Mouse (Mus musculus): ENCODE results near the gene Kif1bp.
A peak's percentile ranks its signal among the peaks of the same experiment; 100 is the strongest.

The Kif1bp gene

GRCm38 (mm10) chr10:62555705-62556557 is 22.3 kb downstream of the Kif1bp start:
- no peak for DNase-seq

- no peak for DNase-seq
These were observed 24.6 kb downstream of the Kif1bp start for GRCm38 (mm10) chr10:62553611-62554091.

- DNase-seq: no peak
These were observed 27.4 kb downstream of the Kif1bp start for GRCm38 (mm10) chr10:62550787-62551300.

- peak; percentile 82 to 87 for DNase-seq
These were observed 28.6 kb downstream of the Kif1bp start for GRCm38 (mm10) chr10:62549523-62550166.

- DNase-seq: peak; percentile 6 to 11
These were observed 31.8 kb downstream of the Kif1bp start for GRCm38 (mm10) chr10:62546441-62546840.

GRCm38 (mm10) chr10:62545759-62546158 is 32.5 kb downstream of the Kif1bp start:
- no peak for DNase-seq

- DNase-seq: no peak
These were observed 33.9 kb downstream of the Kif1bp start for GRCm38 (mm10) chr10:62544316-62544715.

GRCm38 (mm10) chr10:62543399-62543808 is 34.9 kb downstream of the Kif1bp start:
- no peak for DNase-seq

GRCm38 (mm10) chr10:62542928-62543327 is 35.3 kb downstream of the Kif1bp start:
- DNase-seq: no peak

GRCm38 (mm10) chr10:62542507-62542906 is 35.8 kb downstream of the Kif1bp start:
- DNase-seq: no peak

- DNase-seq: no peak
These were observed 36.8 kb downstream of the Kif1bp start for GRCm38 (mm10) chr10:62541499-62541898.

- DNase-seq: no peak
These were observed 37.5 kb downstream of the Kif1bp start for GRCm38 (mm10) chr10:62540800-62541199.

- DNase-seq: no peak
These were observed 43.7 kb downstream of the Kif1bp start for GRCm38 (mm10) chr10:62534509-62534908.

- DNase-seq: no peak
These were observed 45.4 kb downstream of the Kif1bp start for GRCm38 (mm10) chr10:62532832-62533231.

GRCm38 (mm10) chr10:62530183-62530582 is 48.1 kb downstream of the Kif1bp start:
- peak in 1 of 2 experiments; percentile 34 for DNase-seq

GRCm38 (mm10) chr10:62527351-62527750 is 50.9 kb downstream of the Kif1bp start, which contains the start of gene Srgn:
Gene Srgn (minus strand): TSS chr10:62527451.
- DNase-seq: no peak

- no peak for DNase-seq
These were observed 55.8 kb downstream of the Kif1bp start for GRCm38 (mm10) chr10:62522346-62522950.

GRCm38 (mm10) chr10:62521763-62522162 is 56.5 kb downstream of the Kif1bp start:
- no peak for DNase-seq

GRCm38 (mm10) chr10:62520911-62521310 is 57.3 kb downstream of the Kif1bp start:
- DNase-seq: no peak

- no peak for DNase-seq
These were observed 60.7 kb downstream of the Kif1bp start for GRCm38 (mm10) chr10:62517511-62517910.

- DNase-seq: no peak
These were observed 65.4 kb downstream of the Kif1bp start for GRCm38 (mm10) chr10:62512855-62513254.

GRCm38 (mm10) chr10:62511528-62511927 is 66.7 kb downstream of the Kif1bp start:
- no peak for DNase-seq

GRCm38 (mm10) chr10:62509032-62509656 is 69.1 kb downstream of the Kif1bp start:
- no peak for DNase-seq
